Mouse (Mus musculus) embryonic fibroblast, embryonic 13.5 days (primary cell): ENCODE measurements around the gene St6galnac1.

Experiments used
- CTCF ChIP-seq: IDR thresholded peaks from 2 replicates; pipeline ENCODE4 v1.5.1; 2011; ENCODE audit warnings: mild to moderate bottlenecking, control low read depth, low read length, moderate library complexity, borderline replicate concordance; ENCODE audit not compliant: insufficient read depth
- POLR2A ChIP-seq: IDR thresholded peaks from 2 replicates; pipeline ENCODE4 v1.6.1; 2011; ENCODE audit warnings: low read depth, mild to moderate bottlenecking, control low read depth, low read length, moderate library complexity

GRCm38 (mm10) chr11:116749733-116750132 lies 25.6 kb downstream of the St6galnac1 start:
- TF ChIP-seq CTCF: no peak
- TF ChIP-seq POLR2A: no peak
